Mouse (Mus musculus) adrenal gland, postnatal 4 days (tissue): ENCODE data around the gene Daam1. TPM values are rescaled to one million over a fixed set of nuclear protein-coding genes. Genes with fewer than 3 reads are reported as not detected.

Source experiments
- DNase-seq, 2 experiments: peaks; one replicate each; pipeline ENCODE4 v3.0.0; 2021 to 2022; ENCODE audit warnings: low spot score in 2 of 2, mixed read lengths in 2 of 2
- total RNA-seq, 2 experiments: library from RNA; stranded (reverse); gene quantifications; 2 replicates each; pipeline ENCODE4 v1.2.3; 2021

The Daam1 gene
- total RNA-seq, 2 experiments from 2014 or later, result 30.5 to 31.4 TPM

DNA sequence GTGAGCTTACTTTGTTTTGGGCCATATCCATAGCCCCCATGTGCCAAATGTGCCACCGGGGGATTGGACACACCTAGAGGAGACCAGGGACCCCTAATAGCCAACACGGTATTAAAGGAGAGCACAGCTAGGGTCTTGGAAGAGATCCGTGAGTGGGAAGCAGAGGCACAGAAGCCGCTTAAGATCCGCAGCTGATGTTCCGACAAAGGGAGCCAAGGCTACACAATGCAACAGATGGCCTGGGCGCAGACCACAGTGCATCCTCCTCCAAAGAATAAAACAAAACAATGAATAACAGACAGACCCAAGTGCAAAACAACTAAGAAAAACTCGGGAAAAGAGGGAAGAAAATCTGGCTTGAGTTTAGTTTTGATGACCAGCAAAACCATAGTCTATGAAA lies 165.0 kb downstream of the Daam1 start:
- DNase-seq, result no peak

DNA sequence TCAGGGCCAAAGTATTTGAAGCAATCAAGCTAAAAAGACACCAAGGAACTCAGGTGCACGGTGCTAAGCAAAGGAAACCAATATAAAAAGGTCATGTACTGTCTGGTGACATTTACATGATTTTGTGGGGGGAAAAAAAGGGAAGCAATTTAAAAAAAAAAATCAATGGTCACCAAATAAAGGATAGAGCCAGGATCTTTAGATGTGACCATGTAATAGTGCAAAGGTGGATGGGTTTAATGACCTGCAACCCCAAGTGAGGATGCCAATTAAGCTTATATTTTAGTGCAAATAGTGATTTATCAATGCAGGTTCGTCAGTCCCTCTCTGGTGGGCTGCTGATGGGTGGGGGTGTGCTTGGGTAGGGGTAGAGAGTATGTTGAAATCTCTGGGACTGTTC lies 166.0 kb downstream of the Daam1 start:
- no peak for DNase-seq

DNA sequence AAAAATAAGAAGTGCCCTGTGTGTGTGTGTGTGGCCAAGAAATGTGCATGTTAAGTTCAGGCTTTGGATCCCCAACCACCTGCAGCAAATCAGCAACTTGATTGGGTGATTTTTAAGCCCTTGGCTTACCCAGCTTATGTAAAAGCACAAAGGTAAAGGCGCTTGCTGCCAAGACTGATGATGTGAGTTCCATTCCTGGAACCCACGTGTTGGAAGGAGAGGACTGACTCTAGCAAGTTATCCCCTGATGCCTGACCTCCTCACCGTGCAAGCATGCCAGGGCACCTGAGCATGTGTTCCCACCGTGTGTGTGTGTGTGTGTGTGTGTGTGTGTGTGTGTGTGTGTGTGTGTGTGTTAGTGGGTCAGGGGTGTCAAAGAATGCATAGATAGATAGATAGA lies 166.5 kb downstream of the Daam1 start:
- DNase-seq, result no peak

DNA sequence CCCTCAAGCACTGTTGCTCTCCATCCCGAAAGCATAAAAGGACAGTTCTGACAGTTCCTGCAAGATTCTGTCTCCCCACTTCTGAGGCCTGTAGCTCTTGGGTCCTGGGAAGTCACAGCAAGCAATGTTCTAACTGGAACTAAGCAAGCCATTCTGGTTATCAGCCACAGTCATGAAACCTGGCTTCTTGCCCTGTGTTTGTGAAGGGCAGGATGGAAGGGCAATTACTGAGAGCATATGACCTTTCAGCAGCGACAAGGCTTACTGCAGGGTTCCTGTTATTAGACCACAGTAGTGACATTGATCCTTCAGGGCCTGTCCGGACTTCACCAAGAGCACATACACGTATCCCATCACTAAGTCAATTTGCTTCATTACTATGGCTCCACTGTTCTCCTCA lies 167.8 kb downstream of the Daam1 start:
- peak in 1 of 2 experiments; percentile 26 for DNase-seq

DNA sequence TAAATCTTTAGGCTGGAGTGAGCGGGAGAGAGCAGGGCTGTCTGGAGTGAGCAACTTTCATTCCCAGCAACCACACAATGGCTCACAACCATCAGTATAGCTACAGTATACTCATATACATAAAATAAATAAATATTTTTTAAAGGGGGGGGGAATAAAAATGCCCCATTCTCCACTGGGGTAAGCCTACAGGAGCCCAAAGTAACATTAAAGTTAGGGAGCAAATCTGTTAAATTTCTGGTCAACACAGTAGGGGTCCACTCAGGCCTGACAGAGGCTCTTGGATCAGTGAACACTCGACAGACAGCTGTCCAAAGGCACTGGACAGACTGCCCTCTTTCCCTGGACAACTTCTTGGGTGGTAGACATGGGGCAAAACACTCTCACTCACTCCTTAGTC lies 168.8 kb downstream of the Daam1 start:
- no peak for DNase-seq

DNA sequence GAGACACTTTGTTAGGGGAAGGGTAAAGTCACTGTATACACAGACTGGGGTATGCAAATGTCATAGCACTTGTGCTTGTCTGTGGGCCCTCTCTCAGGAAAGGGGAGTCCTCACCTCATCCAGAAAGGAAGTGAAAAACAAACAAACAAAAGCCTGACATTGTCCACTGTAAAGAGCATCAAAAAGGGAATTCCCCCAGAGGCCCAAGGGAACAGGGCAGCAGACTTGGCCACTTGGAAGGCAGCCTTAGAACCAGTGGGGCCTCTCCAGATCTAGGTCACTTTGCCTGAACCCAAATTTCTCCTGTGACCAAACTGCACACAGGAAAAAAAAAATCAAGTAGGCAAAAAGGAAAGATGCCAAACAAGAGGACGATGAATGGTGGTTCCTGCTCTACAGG lies 170.9 kb downstream of the Daam1 start:
- DNase-seq, result no peak

DNA sequence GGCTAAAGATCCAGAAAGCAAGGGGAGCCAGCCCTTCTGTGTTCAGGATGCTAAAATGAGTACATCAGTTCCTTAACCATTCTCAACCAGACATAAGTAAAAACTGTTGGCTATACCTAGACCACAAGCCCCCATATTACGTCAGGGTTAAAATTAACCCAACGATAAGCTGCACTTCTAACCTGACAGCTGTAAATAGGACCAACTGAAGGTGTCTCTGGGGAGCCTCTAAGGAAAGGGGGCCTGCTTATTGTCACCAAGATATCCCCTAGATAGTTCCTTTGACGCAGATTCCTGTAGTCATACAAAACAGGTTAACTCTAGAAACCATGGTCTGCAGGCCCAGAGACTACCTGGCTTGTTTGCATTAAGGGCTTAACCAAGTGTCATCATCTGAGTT lies 174.4 kb downstream of the Daam1 start:
- DNase-seq, result no peak

DNA sequence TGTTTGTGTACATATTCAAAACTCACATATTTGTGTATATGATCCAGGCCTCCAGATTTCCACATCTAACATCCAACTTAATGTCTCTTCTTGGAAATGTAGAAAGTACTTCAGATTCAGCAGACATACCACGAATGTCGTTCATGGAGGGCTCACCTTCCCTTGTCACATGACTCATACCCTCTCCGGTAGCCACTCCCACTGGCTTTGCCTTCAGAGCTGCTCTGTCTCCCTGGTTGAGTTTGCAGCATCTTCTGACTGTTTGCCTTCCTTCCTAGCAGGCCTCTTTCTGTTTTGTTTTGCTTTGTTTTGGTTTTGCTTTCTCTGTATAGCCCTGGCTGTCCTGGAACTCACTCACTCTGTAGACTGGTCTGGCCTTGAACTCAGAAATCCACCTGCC lies 176.8 kb downstream of the Daam1 start:
- no peak for DNase-seq

DNA sequence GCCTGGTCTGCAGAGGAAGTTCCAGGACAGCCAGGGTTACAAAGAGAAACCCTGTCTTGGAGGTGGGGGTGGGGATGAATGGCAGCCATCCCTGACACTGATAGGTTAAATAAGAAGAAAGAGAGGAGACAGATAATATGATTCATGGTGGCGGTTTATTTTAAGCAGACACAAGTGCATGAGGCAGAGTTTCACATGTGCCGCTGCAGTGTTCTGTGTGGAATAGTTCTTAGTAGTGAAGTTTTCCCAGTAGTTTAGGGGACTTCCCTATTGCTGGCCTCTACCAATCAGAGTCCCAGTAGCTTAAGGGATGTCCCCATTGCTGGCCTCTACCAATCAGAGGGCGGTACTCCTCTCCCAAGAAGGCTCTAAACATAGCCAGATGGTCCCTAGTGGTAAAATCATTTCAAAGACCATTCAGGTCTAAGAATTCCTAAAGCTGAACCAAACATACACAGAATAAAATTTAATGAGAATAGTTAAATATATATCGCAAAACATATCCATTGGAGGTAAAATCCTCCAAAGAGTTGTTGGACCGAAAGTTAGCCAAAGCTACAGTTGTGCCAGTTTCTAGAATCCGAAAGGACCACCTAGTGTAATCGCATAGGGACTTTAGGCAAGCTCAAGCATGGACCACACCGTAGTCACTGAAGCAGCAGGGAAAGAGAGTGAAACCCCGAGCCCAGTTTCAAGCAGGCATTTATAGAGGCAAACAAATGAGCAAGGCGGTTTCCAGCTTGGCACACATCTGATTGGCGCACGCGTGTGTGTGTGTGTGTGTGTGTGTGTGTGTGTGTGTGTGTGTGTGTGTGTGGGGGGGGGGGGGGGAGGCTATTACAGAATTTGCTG lies 178.4 kb downstream of the Daam1 start:
- no peak for DNase-seq

DNA sequence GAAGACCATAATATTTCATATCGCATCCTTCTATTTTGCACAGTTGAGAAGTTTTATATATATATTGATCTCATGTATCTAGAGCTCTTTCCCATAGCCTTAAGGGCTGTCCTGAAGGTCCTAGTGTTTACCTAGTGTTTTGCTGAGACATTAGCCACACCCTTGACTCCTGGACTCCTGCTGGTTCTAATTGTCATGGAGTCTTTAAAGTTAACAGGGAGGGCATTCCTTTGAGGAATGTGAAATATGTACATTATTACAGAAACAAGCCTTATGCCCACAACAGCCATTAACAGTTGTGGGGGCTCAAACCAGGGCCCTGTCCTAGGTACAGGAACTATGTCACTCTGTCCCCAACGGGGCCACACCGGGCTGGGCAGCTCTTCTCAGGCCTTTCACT lies 180.5 kb downstream of the Daam1 start:
- no peak for DNase-seq

DNA sequence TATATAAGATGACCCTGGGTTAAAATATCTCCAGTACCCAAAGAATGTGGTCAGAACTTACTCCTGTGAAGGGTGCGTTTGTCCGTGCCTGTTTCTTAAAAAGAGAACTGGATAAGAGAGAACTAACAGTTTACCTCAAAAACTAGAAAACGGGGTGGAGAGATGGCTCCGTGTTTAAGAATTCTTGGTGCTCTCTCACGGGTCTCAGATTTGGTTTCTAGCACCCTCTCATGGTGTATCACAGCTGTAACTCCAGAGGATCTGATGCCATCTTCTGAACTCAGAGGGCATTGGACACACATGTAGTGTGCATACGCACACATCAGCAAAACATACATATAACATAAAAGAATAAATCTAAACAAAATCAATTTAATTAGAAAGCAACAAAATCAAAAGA lies 181.2 kb downstream of the Daam1 start:
- DNase-seq, result no peak

DNA sequence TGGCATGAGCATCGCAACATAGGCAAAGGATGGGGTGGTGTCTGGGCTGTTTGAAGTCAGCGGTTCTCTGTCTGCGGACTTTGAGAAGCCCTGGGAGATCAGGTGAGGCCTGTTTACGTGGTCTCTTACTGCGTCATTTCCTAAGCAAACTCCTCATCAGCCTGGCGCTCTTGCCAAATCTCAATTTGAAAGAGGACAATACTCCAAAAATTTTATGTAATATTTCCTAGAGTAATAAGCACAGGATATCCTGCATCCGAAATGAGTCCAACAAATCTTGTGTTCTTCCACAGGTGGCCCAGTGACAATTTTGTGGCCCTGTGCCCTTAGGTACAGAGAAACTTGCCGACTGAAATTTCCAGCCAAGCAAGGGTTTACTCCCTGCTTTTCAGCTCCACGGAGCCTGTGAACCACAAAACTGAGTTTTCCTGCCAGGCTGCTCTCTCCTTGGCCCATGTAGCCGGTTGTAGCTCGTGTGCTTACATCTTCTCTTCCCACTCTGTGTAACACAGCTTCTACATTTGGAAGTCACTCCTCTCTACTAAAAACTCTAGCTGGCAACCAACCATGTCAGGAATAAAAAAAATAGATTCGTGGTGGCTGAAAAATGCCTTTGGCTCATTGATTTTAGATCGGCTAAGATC lies 183.0 kb downstream of the Daam1 start:
- no peak for DNase-seq

DNA sequence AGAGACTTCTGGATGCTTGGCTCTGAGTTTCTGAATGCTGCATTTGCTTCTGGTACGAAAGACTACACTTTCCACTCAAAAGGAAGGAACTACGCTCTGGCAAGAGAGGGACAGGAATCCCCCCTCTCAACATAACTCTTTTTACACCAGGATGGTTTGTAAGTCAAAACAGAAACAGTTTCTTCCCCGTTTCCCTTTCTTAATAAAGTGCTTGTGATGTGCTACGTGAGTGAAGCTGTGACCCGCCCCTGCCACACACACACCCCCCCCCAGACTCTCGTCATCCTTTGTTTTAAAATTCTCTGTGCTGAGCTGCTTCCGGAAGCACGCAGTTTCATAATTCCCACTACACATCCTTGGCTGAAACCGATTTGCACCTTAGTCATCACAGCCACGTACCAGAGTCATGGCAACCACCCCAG lies 183.5 kb downstream of the Daam1 start:
- no peak for DNase-seq

DNA sequence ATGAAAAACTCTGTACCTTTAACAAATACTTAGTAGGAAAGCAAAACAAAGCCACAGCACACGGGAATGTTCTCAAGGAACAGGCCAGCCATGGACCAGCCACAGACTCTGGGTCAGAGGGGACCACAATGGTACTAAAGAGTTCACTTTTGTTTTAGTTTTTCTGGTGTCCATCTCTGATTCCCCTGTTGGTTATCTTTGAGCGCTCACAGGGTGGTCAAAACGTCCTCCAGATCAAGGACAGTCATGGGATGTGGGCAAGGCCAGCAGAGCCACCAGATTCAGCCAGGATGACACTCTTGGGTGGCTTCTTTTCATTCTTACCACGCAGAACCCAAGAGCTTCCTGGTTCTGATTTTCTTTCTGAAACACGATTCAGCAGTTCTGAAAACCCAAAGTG lies 184.4 kb downstream of the Daam1 start:
- DNase-seq, result no peak

DNA sequence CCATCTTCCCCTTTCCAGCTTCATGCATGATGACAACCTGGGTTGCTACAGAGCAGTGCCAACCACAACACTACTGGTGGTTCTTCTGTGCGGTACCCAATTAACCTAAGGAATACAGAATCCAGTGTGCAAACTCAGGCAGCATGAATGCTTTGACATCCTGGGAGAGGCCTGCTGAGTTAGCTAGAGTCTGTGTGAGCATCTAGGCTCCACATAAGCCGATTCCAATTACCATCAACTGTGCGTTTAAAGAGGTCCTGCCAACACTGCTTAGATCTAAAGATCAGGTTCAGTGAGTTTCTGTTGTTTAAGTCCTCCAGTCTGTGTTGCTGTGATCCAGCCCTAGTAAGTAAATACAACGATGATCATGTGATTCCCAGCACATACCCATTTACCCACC lies 189.4 kb downstream of the Daam1 start:
- DNase-seq, result no peak

DNA sequence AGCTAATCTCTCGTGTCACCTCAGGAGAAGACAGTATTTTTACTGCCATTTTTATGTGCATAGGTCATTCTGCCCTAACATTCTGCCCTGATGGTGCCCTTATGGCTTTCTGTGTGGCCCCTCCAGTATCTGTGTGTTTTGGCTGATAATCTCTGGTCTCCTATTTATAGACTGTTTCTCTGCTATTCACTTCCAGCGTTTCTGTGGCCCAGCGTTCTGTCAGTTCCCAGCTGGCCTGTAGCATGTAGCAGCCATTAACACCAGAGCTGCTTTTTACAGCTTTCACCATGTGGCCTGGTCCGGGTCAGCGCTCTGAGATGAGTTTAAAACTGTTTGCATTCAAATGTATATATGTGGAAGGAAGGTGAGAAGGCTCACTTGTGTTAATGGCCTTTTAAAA lies 190.7 kb downstream of the Daam1 start:
- DNase-seq, result no peak

DNA sequence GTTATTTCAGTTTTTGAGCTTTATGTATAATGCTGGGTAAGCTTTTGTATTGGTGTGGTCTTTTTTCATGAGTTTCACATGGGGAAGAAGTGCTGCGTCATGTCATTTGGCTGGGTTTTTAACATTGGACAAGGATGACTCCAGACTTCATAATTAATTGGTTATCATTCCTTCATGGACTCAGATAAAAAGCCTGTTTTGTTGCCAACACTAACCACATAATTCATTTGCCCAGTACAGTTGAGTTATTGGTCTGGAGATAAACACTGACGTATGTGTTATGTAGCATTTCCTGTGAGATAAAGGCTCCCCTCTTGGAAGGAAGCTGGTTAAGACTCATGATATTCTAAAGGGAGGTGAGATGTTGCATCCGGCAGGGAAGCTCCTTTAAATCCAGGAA lies 191.9 kb downstream of the Daam1 start:
- DNase-seq, result no peak

DNA sequence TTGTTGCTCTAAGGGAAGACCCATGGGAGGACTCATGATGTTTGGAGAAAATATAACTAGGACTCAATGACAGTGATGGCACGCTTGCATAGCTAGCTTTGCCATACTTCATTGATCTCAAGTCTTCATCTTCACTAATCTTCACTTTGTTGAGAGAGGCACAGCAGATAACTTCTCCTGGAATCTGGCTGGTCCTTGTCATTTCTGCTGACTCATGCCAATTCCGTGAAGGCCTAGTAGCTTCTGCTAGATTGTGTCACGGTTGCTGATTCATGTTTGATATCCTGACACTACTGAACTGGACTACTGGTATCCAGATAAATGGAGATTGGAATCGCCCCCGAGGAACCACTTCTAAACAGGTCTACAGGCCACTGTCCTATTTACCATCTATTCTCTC lies 192.7 kb downstream of the Daam1 start:
- no peak for DNase-seq

DNA sequence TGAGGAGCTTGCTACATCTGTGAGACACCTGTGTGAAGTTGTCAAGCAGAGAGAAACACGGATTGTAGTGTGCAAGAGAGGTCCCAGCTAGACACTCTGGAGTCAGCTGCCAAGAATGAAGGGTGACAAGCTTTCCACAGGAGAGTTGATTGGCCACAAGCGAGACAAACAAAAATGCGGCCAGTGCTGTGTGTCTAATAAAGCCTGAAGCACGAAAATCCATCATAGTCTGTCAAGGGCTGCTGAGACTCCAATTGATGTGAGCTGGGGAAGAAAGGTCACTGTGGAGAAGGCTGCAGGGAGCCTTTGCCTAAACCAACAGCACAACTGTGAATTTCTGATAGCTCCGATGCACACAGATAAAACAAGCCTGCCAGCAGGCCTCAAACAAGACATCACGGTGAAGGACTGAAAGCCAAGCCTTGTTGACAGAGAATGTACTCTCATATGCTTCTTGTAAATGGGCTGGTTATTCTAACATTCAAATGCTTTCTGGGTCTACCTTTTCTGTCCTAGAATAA lies 194.5 kb downstream of the Daam1 start:
- DNase-seq, result no peak

DNA sequence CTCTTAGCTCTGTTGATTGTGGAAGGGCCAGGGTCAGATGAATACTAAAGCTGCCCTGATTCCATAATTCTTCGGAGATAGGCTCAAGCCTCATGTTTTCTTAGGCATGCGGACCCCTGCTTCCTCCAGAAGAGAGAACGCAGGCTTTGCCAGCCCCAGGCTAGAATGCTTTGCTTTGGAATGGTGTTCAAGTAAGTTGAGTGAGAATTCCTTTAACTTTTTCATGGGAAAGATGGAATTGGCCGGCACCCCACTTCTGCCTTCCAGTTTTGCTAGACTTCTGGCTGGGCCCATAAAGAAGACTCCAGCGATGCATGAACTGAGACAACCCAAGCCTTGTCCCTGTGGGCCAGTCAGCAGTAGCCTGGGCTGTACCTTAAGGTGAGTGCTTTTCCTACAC lies 200.3 kb downstream of the Daam1 start:
- DNase-seq, result no peak

DNA sequence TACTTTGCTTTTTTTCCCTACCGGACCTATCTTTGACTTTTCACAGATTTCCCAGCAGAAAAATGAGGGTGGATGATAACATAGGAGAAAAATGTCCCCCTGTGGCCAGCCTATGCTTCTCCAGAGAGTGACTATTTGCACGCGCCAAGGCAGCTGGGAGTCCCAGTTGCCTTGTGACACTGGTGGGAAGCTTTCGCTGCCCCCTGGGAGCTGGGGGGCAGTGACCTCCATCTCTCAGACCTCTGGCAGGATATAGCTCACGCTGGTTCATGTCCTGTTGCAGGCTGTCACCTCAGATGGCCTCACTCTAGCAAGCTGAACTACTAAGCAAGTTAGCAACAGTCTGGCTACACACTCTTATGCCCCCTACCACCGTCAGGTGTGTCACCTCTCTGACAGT lies 200.9 kb downstream of the Daam1 start:
- no peak for DNase-seq

DNA sequence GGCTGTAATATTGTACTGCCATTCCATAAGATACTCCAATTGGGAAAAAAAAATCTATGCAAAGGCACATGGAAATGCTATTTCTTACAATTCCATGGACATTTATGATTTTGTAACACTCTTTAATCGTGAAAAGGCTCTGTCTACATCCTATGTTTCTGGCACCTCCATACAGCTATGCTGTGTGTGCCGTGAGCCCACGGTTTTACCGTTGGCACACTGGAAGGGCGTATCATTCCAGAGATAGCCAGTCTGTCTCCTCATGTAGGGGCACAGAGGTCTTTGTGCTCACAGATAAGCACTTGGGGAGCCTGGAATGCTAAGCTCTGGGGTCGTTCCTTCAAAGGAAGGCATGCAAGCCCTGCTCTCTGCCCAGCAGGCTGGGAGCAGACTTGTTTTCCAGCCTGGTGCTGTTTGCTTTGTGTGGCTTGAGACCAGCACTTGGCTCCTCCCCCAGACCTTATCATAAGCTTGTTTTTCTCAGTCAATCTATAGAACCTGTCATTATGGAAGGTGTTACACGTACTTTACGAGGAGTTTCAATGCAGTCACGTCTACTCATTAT lies 205.3 kb downstream of the Daam1 start:
- DNase-seq, result no peak
